17 mouse cellular contexts compared by ENCODE assay signal in the genomic region with DNA sequence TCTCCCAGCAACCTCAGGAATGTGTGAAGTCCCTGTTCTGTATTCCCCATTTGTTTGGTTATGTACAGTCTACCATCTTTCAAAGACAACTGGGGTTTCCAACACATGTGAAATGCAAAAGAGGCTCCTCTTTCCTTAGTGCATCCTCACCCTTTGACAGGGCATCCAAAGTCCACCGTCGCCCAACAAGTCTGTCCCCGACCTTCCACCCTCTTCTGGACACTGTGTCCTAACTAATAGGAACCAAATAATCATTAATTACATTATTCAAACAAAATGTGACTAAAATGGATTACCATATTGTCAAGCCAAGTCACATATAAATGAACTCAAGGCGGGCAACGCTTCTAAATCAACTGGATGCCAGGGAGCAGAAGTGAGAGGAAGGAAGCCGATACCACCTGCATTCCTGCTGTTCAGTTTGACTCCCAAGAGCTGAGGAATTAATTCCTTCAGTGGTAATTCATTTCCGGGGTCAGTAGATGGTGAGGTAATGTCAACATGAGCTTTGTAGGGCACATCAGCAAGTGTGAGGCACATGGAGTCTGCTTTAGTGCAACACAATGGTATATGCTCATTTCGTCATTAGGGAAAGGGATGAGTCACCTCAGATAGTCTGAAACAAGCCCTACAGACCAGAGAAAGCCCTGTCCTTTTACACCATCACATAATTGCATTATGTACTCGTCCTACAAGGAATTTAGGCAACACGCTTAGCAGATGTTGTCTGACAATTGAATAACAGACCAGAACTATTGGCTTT. TPM values are rescaled to one million over a fixed set of nuclear protein-coding genes. Genes with fewer than 3 reads are reported as not detected.
A peak's percentile ranks its signal among the peaks of the same experiment; 100 is the strongest.
DNase-seq lines count a peak whose midpoint lies in the region; ATAC-seq lines count a peak whose summit lies in the region.
"Had no signal": no experiment of that assay in that cellular context is flagged by ENCODE, and none has a peak within 500 bp of the region (broad histone marks: within the 10 kb centered on the region; RNA-seq: fewer than 3 reads in every experiment).

No protein-coding gene starts in this region.

- H3K4me3 ChIP-seq in kidney, embryonic 16.5 days (ENCODE audit: low read length), result no peak overlapping the region
- no peak overlapping the region for H3K4me3 ChIP-seq in midbrain, embryonic 11.5 days (ENCODE audit: low read depth, low read length)
- no peak overlapping the region for H3K4me3 ChIP-seq in midbrain, embryonic 14.5 days (replicated peaks; ENCODE audit: low read depth, low read length)
- H3K4me3 ChIP-seq: erythroblast, embryonic 14.5 days had no signal

- no peak overlapping the region for H3K4me2 ChIP-seq in kidney, embryonic 16.5 days (replicated peaks; ENCODE audit: low read depth, low read length)
- no peak overlapping the region for H3K4me2 ChIP-seq in midbrain, embryonic 11.5 days
- H3K4me2 ChIP-seq in midbrain, embryonic 14.5 days (ENCODE audit: low read length), result no peak overlapping the region

- no peak for ATAC-seq in kidney, embryonic 16.5 days (ENCODE audit: low FRiP score, low TSS enrichment)
- ATAC-seq in midbrain, embryonic 11.5 days (ENCODE audit: low FRiP score), result no peak
- no peak for ATAC-seq in midbrain, embryonic 14.5 days (ENCODE audit: low FRiP score, low TSS enrichment)
- ATAC-seq in megakaryocyte progenitor cell, adult 5-6 weeks (replicated peaks; ENCODE audit: poor library complexity), result peak; percentile 80

- no peaks in the 10 kb centered on the region; the same call in 1 of the 2 replicates for H3K9me3 ChIP-seq in kidney, embryonic 16.5 days (ENCODE audit: low read length)
- no peaks in the 10 kb centered on the region for H3K9me3 ChIP-seq in midbrain, embryonic 11.5 days (ENCODE audit: control insufficient read depth, low read length)
- H3K9me3 ChIP-seq in midbrain, embryonic 14.5 days (ENCODE audit: control insufficient read depth, low read length), result no peaks in the 10 kb centered on the region

- peak; percentile 44 for DNase-seq in kidney, adult 11 months
- DNase-seq in midbrain, embryonic 11.5 days (ENCODE audit: low spot score, missing footprints), result peak; percentile 85
- no peak for DNase-seq in midbrain, embryonic 14.5 days
- peak; percentile 14 for DNase-seq in fat pad, adult 2 months (ENCODE audit: extremely low read depth, low read depth, low spot score)
- DNase-seq in adrenal gland, postnatal 36 days, result no peak
- DNase-seq: adrenal gland, adult 2 months; cerebellum, adult 9-10 months; embryo, embryonic 11 days; gastrocnemius, postnatal 25 days; heart, postnatal 10 days; layer of hippocampus, adult 9-11 months; left cerebral cortex, postnatal 4 days; lung, adult 2 months had no signal

- H3K4me1 ChIP-seq in kidney, embryonic 16.5 days (ENCODE audit: insufficient read depth, low read length), result peaks cover 62% of the 10 kb centered on the region
- H3K4me1 ChIP-seq in midbrain, embryonic 11.5 days (ENCODE audit: control insufficient read depth, insufficient read depth, low read length), result peaks cover 17% of the 10 kb centered on the region
- peaks cover 17% of the 10 kb centered on the region for H3K4me1 ChIP-seq in midbrain, embryonic 14.5 days (ENCODE audit: control insufficient read depth, insufficient read depth, low read length)

- no peak overlapping the region for H3K27ac ChIP-seq in kidney, embryonic 16.5 days (ENCODE audit: low read length)
- no peak overlapping the region for H3K27ac ChIP-seq in midbrain, embryonic 11.5 days (ENCODE audit: low read depth, low read length)
- H3K27ac ChIP-seq in midbrain, embryonic 14.5 days (replicated peaks; ENCODE audit: low read depth, low read length), result no peak overlapping the region

- no peaks in the 10 kb centered on the region for H3K27me3 ChIP-seq in kidney, embryonic 16.5 days (ENCODE audit: insufficient read depth, low read length)
- H3K27me3 ChIP-seq in midbrain, embryonic 11.5 days (ENCODE audit: control insufficient read depth, insufficient read depth, low read length), result no peaks in the 10 kb centered on the region
- no peaks in the 10 kb centered on the region for H3K27me3 ChIP-seq in midbrain, embryonic 14.5 days (ENCODE audit: control insufficient read depth, insufficient read depth, low read length)
- H3K27me3 ChIP-seq: CH12.LX had no signal

- 56% methylated on average over 10 of the region's 10 CpGs for WGBS in kidney, embryonic 16.5 days
- WGBS in midbrain, embryonic 11.5 days, result 76% methylated on average over 10 of the region's 10 CpGs
- WGBS in midbrain, embryonic 14.5 days, result 81% methylated on average over 10 of the region's 10 CpGs

- H3K9ac ChIP-seq in kidney, embryonic 16.5 days (replicated peaks; ENCODE audit: low read length), result no peak overlapping the region
- no peak overlapping the region for H3K9ac ChIP-seq in midbrain, embryonic 11.5 days (ENCODE audit: low read length)
- H3K9ac ChIP-seq in midbrain, embryonic 14.5 days (replicated peaks; ENCODE audit: low read length), result no peak overlapping the region

- H3K36me3 ChIP-seq in kidney, embryonic 16.5 days (ENCODE audit: insufficient read depth, low read length), result no peaks in the 10 kb centered on the region
- no peaks in the 10 kb centered on the region for H3K36me3 ChIP-seq in midbrain, embryonic 11.5 days (ENCODE audit: control insufficient read depth, insufficient read depth, low read length)
- H3K36me3 ChIP-seq in midbrain, embryonic 14.5 days (ENCODE audit: control insufficient read depth, insufficient read depth, low read length), result no peaks in the 10 kb centered on the region

RNA-seq across cellular contexts. Expression of a gene that starts 5.9 kb away (rescaled TPM):
- 5.6 and 6.1 TPM in 2 replicates for polyA plus RNA-seq in kidney, embryonic 16.5 days (2015; fragmentation: Nextera tagmentation; extraction: Ambion mirVana)
- 6.5 and 6.6 TPM in 2 replicates for polyA plus RNA-seq in midbrain, embryonic 11.5 days (2014; fragmentation: Nextera tagmentation; extraction: Ambion mirVana)
- 6.4 and 6.7 TPM in 2 replicates for polyA plus RNA-seq in midbrain, embryonic 14.5 days (2014; fragmentation: Nextera tagmentation; extraction: Ambion mirVana)
- total RNA-seq in megakaryocyte progenitor cell, adult 5-6 weeks (2015), result 11.3 and 13.3 TPM in 2 replicates
- 14.1 and 18.3 TPM in 2 replicates for total RNA-seq in megakaryocyte progenitor cell, adult 5-6 weeks (2017)
- 10 to 100 TPM; 14.2 to 21.6 TPM for total RNA-seq in adrenal gland, postnatal 36 days (2021)

RNA-seq across cellular contexts. Expression of a gene that starts 31.6 kb away (rescaled TPM):
- 0.90 and 0.95 TPM in 2 replicates for polyA plus RNA-seq in kidney, embryonic 16.5 days (2015; fragmentation: Nextera tagmentation; extraction: Ambion mirVana)
- polyA plus RNA-seq in midbrain, embryonic 11.5 days (2014; fragmentation: Nextera tagmentation; extraction: Ambion mirVana), result 0.11 TPM in 1 of 2 replicates, not detected in the other
- polyA plus RNA-seq in midbrain, embryonic 14.5 days (2014; fragmentation: Nextera tagmentation; extraction: Ambion mirVana), result not detected in 2 replicates
- total RNA-seq in megakaryocyte progenitor cell, adult 5-6 weeks (2015), result not detected in 2 replicates
- not detected in 2 replicates for total RNA-seq in megakaryocyte progenitor cell, adult 5-6 weeks (2017)
- not detected for total RNA-seq in adrenal gland, postnatal 36 days (2021)
- total RNA-seq: adrenal gland, adult 2 months; CH12.LX; heart, postnatal 10 days; left cerebral cortex, postnatal 4 days had no signal
- polyA plus RNA-seq: adrenal gland, adult 2 months; erythroblast, embryonic 14.5 days had no signal

Comparison
In these comparisons a context has a peak if more than half of its experiments do, and no peak if none do; other contexts are left out.
1. DNase-seq: peak in kidney, adult 11 months (single experiment), midbrain, embryonic 11.5 days (single experiment) and fat pad, adult 2 months (single experiment); none in midbrain, embryonic 14.5 days (single experiment) and adrenal gland, postnatal 36 days (0 of 2).